Mouse (Mus musculus): ENCODE results near the gene Ddx31. TPM values are rescaled to one million over a fixed set of nuclear protein-coding genes. Genes with fewer than 3 reads are reported as not detected.

Ddx31 gene
- polyA plus RNA-seq, 1 experiment from 2014 or later = 10.5 TPM

- Histone ChIP-seq H3K36me3 (peaks cover 56% of the 10 kb centered on the region), H3K4me1 (replicated peaks) (no peaks in the 10 kb centered on the region; the same call in 1 of the 2 replicates), H3K9me3 (no peaks in the 10 kb centered on the region), H3K4me2 (no peak overlapping the region), H3K27me3 (no peaks in the 10 kb centered on the region), H3K27ac (replicated peaks) (no peak overlapping the region), H3K4me3 (no peak overlapping the region), H3K9ac (no peak overlapping the region)
- 86% methylated on average over 3 of the region's 3 CpGs for WGBS
- no peak for ATAC-seq (ENCODE audit: low read depth)
These were observed 41.1 kb downstream of the Ddx31 start for GRCm38 (mm10) chr2:28881275-28881674.

DNA sequence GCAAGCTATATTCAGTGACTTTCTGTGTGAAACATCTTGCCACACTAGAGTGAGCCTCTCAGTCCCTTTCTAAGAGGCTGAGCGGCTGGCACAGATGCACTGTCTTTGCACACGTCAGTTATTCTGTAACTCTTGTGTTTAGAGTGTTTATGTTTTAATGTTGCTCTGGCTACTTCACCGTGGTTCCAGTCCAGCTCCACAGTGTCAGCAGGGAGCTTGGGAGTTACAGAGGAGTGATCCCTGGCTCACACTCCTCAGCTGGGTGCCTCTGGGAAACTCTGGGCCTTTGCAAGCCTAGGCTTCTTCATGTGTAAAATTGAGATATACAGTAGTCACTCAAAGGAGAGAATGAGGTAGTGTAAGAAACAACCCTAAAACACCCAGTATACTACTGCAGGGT lies 41.8 kb downstream of the Ddx31 start:
- H3K27ac ChIP-seq (replicated peaks) = no peak overlapping the region

DNA sequence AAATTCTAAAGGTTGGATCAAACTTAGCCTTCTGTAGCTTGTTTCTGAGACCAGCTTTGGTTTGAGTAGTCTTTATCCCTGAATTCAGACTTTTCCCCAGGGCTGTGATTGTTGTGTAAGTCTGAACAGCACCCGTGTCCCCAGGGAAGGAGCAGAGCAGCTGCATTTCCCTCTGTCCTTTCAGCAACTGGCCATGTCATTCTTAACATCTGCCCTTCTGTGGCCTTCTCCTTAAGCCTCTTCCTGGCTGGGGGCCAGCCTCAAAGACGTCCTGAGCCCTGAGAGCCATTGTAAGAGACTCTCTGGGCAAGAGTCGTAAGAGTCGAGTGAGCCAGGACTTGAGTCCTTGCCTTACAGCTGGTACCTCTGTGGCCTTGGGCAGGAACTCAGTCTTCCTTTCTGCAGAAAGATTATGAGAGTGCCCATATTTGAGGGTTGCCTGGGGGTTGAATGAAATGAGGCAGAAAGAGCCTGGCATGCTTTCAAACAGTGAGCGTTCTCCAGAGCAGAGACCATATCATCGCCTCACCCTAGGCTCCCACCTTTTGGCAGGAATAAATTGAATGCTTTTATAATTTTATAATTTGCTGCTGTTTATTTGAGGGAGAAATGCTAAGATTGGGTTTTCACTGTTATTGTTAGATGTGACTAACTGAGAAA lies 42.8 kb downstream of the Ddx31 start:
- Histone ChIP-seq H3K9me3 (no peaks in the 10 kb centered on the region), H3K9ac (no peak overlapping the region), H3K36me3 (peaks cover 53% of the 10 kb centered on the region), H3K27me3 (no peaks in the 10 kb centered on the region), H3K4me1 (replicated peaks) (no peaks in the 10 kb centered on the region; the same call in 1 of the 2 replicates), H3K27ac (replicated peaks) (no peak overlapping the region), H3K4me3 (no peak overlapping the region), H3K4me2 (no peak overlapping the region)
- ATAC-seq (ENCODE audit: low read depth) = no peak
- WGBS = 79% methylated on average over 6 of the region's 6 CpGs

More for the DNA sequence above, 41.8 kb downstream of the Ddx31 start:
- no peak for ATAC-seq (ENCODE audit: low read depth)
- no peak overlapping the region for H3K4me2 ChIP-seq
- H3K36me3 ChIP-seq = peaks cover 53% of the 10 kb centered on the region
- H3K4me3 ChIP-seq = no peak overlapping the region
- no peaks in the 10 kb centered on the region for H3K9me3 ChIP-seq
- no peak overlapping the region for H3K9ac ChIP-seq
- no peaks in the 10 kb centered on the region for H3K27me3 ChIP-seq
- 89% methylated on average over 3 of the region's 3 CpGs for WGBS
- no peaks in the 10 kb centered on the region; the same call in 1 of the 2 replicates for H3K4me1 ChIP-seq (replicated peaks)

GRCm38 (mm10) chr2:28884914-28885313 lies 44.7 kb downstream of the Ddx31 start:
- H3K4me2 ChIP-seq = no peak overlapping the region
- no peaks in the 10 kb centered on the region for H3K27me3 ChIP-seq
- no peak for ATAC-seq (ENCODE audit: low read depth)
- no peak overlapping the region for H3K27ac ChIP-seq (replicated peaks)
- WGBS = 72% methylated on average over 4 of the region's 4 CpGs
- no peaks in the 10 kb centered on the region; the same call in 1 of the 2 replicates for H3K4me1 ChIP-seq (replicated peaks)
- H3K36me3 ChIP-seq = peaks cover 57% of the 10 kb centered on the region
- no peaks in the 10 kb centered on the region for H3K9me3 ChIP-seq
- no peak overlapping the region for H3K9ac ChIP-seq
- H3K4me3 ChIP-seq = no peak overlapping the region

DNA sequence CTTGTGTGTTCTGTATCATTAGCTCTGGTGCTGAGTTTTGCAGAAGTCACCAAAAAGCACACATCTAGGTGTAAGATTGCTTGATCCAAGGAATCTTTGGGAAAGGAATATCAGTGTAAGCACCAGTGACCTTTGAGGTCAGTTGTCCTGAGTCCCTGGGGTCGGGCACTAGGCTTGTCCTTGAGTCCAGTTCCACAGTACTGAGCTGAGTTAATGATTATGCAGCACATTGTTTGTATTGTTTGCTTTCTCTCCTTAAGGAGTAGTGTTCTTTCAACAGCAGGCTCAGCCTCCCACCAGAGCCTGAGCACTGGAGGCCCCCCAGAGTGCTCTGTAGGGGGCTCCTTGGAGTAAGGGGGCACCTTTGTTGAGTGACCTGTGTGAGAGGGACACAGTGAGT lies 52.6 kb downstream of the Ddx31 start:
- no peak for ATAC-seq (ENCODE audit: low read depth)
- H3K27me3 ChIP-seq = no peaks in the 10 kb centered on the region
- H3K9me3 ChIP-seq = no peaks in the 10 kb centered on the region
- H3K4me2 ChIP-seq = no peak overlapping the region
- no peaks in the 10 kb centered on the region for H3K4me1 ChIP-seq (replicated peaks)
- 13% methylated on average over 1 of the region's 1 CpGs for WGBS
- no peak overlapping the region for H3K27ac ChIP-seq (replicated peaks)
- peaks cover 74% of the 10 kb centered on the region for H3K36me3 ChIP-seq
- no peak overlapping the region for H3K4me3 ChIP-seq
- no peak overlapping the region for H3K9ac ChIP-seq

GRCm38 (mm10) chr2:28893526-28893925 lies 53.3 kb downstream of the Ddx31 start:
- no peak for ATAC-seq (ENCODE audit: low read depth)
- no peak overlapping the region for H3K4me3 ChIP-seq
- H3K36me3 ChIP-seq = peaks cover 74% of the 10 kb centered on the region
- no peaks in the 10 kb centered on the region for H3K4me1 ChIP-seq (replicated peaks)
- WGBS = 40% methylated on average over 6 of the region's 6 CpGs
- H3K9ac ChIP-seq = no peak overlapping the region
- no peak overlapping the region for H3K27ac ChIP-seq (replicated peaks)
- no peak overlapping the region for H3K4me2 ChIP-seq
- H3K9me3 ChIP-seq = no peaks in the 10 kb centered on the region
- H3K27me3 ChIP-seq = no peaks in the 10 kb centered on the region

DNA sequence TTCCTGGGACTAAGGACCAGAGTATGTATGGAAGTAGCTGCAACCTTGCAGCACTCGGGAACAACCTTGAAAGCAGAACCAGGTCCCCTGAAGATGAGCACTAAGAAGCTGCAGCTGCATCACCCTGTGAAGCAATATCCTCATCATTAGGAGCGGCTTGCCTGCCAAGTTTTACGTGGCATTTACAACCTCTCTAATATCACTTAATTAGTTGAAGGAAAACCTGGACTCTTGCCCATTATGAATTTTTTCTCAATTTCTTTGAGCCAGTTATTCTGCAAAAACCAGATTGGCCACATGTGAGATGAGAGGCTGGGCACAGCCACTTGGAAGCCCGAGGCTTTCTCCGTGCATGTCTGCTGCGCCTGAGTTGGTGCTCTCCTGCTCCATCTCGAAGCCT lies 55.7 kb downstream of the Ddx31 start:
- Histone ChIP-seq H3K4me3 (no peak overlapping the region), H3K27me3 (no peaks in the 10 kb centered on the region), H3K9me3 (no peaks in the 10 kb centered on the region), H3K9ac (no peak overlapping the region), H3K4me2 (no peak overlapping the region), H3K4me1 (replicated peaks) (no peaks in the 10 kb centered on the region), H3K36me3 (peaks cover 79% of the 10 kb centered on the region), H3K27ac (replicated peaks) (no peak overlapping the region)
- WGBS = 90% methylated on average over 7 of the region's 7 CpGs
- no peak for ATAC-seq (ENCODE audit: low read depth)

GRCm38 (mm10) chr2:28897340-28897899 lies 57.2 kb downstream of the Ddx31 start:
- no peak for ATAC-seq (ENCODE audit: low read depth)
- H3K4me1 ChIP-seq (replicated peaks) = no peaks in the 10 kb centered on the region
- no peaks in the 10 kb centered on the region for H3K9me3 ChIP-seq
- H3K4me2 ChIP-seq = no peak overlapping the region
- H3K36me3 ChIP-seq = peaks cover 78% of the 10 kb centered on the region
- no peak overlapping the region for H3K4me3 ChIP-seq
- no peak overlapping the region for H3K9ac ChIP-seq
- H3K27ac ChIP-seq (replicated peaks) = no peak overlapping the region
- H3K27me3 ChIP-seq = 0 out of 2 replicates have a peak, but pooled peaks cover 5% of the 10 kb centered on the region
- 88% methylated on average over 4 of the region's 4 CpGs for WGBS

DNA sequence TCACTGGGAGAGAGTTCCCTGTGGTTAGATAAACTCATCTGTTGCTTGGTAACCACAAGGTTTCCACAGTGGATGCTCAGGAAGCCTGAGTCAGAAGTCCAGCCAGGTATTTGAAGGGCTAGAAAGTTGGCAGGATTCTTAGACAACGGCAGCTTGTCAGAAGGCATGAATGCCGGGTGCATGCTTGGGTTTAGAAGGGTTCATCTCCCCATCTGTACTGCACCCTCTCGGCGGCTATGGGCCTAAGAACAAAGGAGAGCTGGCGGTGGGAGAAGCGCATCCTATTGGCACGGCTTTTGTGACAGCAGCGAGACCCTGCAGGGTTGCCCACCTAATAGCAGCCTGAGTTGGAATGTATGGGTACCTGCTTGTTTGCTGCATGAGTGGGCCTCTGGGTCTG lies 62.1 kb downstream of the Ddx31 start:
- H3K27me3 ChIP-seq = peaks cover 51% of the 10 kb centered on the region
- no peak overlapping the region for H3K4me2 ChIP-seq
- H3K9ac ChIP-seq = no peak overlapping the region
- peaks cover 48% of the 10 kb centered on the region for H3K36me3 ChIP-seq
- 84% methylated on average over 8 of the region's 8 CpGs for WGBS
- no peak overlapping the region for H3K27ac ChIP-seq (replicated peaks)
- no peak overlapping the region for H3K4me3 ChIP-seq
- 0 out of 2 replicates have a peak, but pooled peaks cover 3% of the 10 kb centered on the region for H3K4me1 ChIP-seq (replicated peaks)
- no peaks in the 10 kb centered on the region for H3K9me3 ChIP-seq
- ATAC-seq (ENCODE audit: low read depth) = no peak

GRCm38 (mm10) chr2:28903871-28904270 lies 63.7 kb downstream of the Ddx31 start:
- Histone ChIP-seq H3K4me2 (no peak overlapping the region), H3K27ac (replicated peaks) (no peak overlapping the region), H3K4me1 (replicated peaks) (peaks cover 18% of the 10 kb centered on the region), H3K9me3 (no peaks in the 10 kb centered on the region), H3K36me3 (peaks cover 36% of the 10 kb centered on the region), H3K9ac (no peak overlapping the region), H3K4me3 (no peak overlapping the region), H3K27me3 (peaks cover 67% of the 10 kb centered on the region)
- no peak for ATAC-seq (ENCODE audit: low read depth)
- 82% methylated on average over 5 of the region's 5 CpGs for WGBS

DNA sequence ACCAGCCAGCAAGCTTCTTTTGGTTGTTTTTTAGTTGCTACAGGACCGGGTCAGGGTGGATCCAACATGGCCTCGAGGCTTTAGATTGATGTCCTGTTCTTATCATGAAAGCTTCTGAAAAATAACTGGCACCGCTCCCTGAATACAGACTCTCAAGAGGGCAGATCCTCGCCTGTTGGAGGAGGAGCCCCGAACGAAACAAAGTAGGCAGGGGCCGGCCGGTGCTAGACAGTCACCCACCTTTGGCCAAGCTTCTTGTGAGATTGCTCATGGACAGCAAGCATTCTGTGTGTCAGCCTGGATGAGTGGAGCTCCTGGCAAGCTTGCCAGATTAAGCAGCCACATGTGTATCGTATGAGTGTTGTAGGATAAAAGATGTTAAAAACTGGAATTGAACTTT lies 64.6 kb downstream of the Ddx31 start:
- H3K27me3 ChIP-seq = peaks cover 76% of the 10 kb centered on the region

DNA sequence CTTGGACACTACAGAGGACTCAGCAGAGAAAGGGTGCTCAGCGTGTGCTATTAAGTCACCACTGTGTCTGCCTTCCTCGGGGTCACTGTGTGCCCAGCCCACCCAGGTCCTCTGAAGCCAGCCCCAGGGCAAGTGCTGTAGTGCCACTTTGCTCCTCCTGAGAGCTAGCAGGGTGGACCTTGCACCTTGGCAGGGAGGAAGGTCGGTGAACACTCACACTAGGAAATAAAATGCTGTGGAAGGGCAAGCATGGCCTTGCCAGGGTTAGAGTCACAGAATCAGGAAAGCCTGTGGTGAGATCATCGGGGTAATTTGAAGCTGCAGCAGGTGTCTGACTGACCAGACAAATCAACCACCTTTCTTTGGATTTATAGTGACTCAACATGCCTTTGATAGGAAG lies 65.4 kb downstream of the Ddx31 start:
- Histone ChIP-seq H3K4me3 (no peak overlapping the region), H3K36me3 (peaks cover 22% of the 10 kb centered on the region), H3K4me2 (no peak overlapping the region), H3K9me3 (no peaks in the 10 kb centered on the region), H3K9ac (no peak overlapping the region), H3K27ac (replicated peaks) (no peak overlapping the region), H3K4me1 (replicated peaks) (peaks cover 27% of the 10 kb centered on the region), H3K27me3 (peaks cover 84% of the 10 kb centered on the region)
- ATAC-seq (ENCODE audit: low read depth) = no peak
- WGBS = 32% methylated on average over 4 of the region's 4 CpGs

More for the DNA sequence above, 64.6 kb downstream of the Ddx31 start:
- no peak overlapping the region for H3K4me2 ChIP-seq
- no peak for ATAC-seq (ENCODE audit: low read depth)
- H3K9ac ChIP-seq = no peak overlapping the region
- peaks cover 30% of the 10 kb centered on the region for H3K36me3 ChIP-seq
- no peaks in the 10 kb centered on the region for H3K9me3 ChIP-seq
- 69% methylated on average over 9 of the region's 9 CpGs for WGBS
- H3K4me1 ChIP-seq (replicated peaks) = peaks cover 27% of the 10 kb centered on the region
- no peak overlapping the region for H3K27ac ChIP-seq (replicated peaks)
- H3K4me3 ChIP-seq = no peak overlapping the region

Measured in neural tube, embryonic 13.5 days (tissue).